Mouse (Mus musculus) thymus, postnatal 4 days (tissue): ENCODE measurements around the gene Duxf3.
"Not testable (repeated sequence)": the region's sequence is repeated elsewhere in the genome, so short reads cannot be mapped to it uniquely, and the experiment has no call there.

Experiments used
- DNase-seq: peaks from one replicate; pipeline ENCODE4 v3.0.0; 2021

Duxf3 gene

GRCm38 (mm10) chr10:58221571-58221970 lies 10.9 kb downstream of the Duxf3 start:
- DNase-seq = not testable (repeated sequence)

- no peak for DNase-seq
These were observed 11.7 kb downstream of the Duxf3 start for GRCm38 (mm10) chr10:58220726-58221125.

- DNase-seq = no peak
These were observed 15.1 kb downstream of the Duxf3 start for GRCm38 (mm10) chr10:58217366-58217765.

GRCm38 (mm10) chr10:58215353-58215752 lies 17.1 kb downstream of the Duxf3 start:
- no peak for DNase-seq

GRCm38 (mm10) chr10:58214934-58215333 lies 17.5 kb downstream of the Duxf3 start:
- DNase-seq = no peak

GRCm38 (mm10) chr10:58214497-58214896 lies 18.0 kb downstream of the Duxf3 start:
- DNase-seq = no peak

- DNase-seq = no peak
These were observed 20.2 kb downstream of the Duxf3 start for GRCm38 (mm10) chr10:58212230-58212629.

GRCm38 (mm10) chr10:58211213-58211612 lies 21.3 kb downstream of the Duxf3 start:
- no peak for DNase-seq

- DNase-seq = no peak
These were observed 22.0 kb downstream of the Duxf3 start for GRCm38 (mm10) chr10:58210514-58210913.

GRCm38 (mm10) chr10:58209710-58210467 lies 22.6 kb downstream of the Duxf3 start:
- no peak for DNase-seq

GRCm38 (mm10) chr10:58206639-58207404 lies 25.7 kb downstream of the Duxf3 start:
- DNase-seq = no peak

GRCm38 (mm10) chr10:58205986-58206385 lies 26.5 kb downstream of the Duxf3 start:
- DNase-seq = no peak
